Mouse (Mus musculus): ENCODE measurements at regions not wholly inside any gene's neighbourhood (a gene's known extent, or its start where the extent isn't known, plus 50 kb on each side); places are given as distances from the start of the nearest gene placed in this dataset.

DNA sequence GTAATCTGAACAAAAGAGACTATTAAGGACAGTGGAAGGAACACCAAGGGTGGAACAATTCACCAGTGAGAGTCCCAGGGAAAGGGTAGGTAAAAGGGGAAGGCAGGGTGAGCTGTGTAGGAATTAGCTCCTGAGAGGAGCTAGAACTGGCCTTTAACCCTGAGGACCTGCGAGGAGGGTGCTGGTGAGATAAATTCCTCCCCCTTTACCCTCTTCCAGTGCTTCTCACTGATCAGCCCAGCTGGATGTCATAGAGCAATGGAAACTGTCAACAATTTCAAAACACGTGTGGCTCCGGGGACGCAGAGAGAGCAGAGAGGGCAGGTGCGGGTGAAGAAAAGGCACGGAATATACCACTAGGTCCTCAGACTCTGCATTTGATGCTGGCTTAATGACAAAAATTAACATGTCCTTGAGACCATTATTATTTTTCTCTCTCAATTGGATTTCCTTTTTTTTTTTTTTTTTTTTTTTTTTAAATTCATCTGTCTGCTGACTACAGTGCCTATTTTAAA is 107.7 kb upstream of the Spats2l start:
- no peak for DNase-seq

DNA sequence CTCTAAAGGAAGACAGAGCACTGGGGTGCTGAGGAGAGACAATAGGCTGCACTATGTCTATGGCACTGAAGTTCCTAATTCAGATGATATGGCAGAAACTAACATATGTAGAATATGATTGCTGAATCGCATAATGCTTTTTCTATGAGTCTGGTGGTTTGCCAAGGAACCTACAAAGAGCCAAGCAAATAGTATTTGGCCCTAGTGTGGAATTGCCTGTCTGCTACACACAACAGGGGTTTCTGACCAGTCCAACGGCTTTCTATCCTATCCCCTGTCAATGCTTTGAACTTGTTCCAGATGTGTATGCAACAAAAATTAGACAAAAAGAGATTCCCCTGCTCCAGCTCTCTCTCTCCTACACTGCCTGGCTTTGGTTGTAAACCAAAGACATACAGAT is 100.5 kb upstream of the Spats2l start:
- DNase-seq, result no peak

DNA sequence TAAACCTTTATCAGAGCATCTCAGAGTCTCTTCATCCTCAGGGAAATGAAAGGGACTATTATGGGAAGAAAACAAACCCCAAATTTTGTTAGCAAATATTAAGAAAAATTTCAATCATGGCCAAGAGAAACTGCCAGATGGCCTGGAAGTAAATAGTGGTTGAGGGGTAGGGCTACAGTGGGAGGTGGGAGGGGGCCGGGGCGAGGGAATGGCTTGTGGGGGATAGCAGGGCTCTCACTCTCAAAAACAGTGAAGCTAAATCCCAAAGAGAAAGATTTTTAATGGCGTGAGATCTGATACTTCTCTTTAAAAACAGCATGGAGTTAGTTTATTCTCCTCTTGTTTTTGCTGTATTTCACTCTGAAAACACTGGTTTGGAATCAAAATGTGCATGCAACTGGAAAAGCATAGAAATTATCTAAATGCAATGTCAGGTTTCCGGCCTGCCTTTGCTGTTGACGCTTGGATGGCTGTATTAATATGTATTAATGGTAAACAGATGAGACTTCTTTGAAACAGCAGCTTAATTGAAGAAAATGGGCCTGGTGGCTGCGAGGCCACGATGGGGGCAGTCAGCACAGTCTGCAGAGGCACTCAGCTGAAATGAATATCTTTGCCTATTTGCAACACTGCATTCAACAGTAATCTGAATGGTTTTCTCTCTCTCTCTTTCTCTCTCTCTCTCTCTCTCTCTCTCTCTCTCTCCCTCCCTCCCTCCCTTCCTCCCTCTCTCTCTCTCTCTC is 99.8 kb upstream of the Spats2l start:
- DNase-seq, result no peak

DNA sequence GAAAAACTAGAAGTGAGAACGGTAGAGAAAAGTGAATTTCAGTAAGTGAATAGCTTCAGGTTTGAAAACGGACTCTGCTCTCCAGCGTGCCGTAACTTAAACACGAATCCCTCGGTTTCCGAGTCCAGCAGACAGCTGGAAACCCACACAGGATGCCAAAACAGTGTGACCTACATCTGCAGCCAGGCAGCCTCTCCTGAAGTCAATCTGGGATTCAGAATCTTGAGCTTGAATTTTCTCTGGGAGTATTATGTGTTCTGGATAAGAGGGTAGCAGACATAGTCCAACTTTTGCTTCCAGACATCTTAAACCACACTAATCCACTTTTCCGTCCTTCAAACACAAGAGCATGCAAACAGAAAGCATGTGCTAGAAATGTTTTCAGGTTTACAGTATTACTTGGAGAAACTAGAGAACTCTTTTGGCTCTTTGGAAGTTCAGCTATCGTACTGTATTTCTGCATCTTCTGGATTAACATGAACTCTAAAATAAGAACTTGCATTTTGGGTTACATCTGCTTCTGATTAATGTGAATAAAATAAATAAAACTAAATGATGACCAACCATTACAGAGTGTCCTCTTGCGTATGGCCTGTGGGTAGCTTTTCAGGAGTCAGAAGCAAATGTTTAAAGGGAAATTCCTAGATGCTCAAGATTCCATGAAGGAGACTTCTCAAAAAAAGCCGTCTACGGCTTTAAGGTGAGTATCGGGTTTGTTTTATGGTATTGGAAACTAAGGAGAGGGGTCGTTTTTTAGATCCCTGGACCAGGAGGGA is 89.4 kb upstream of the Spats2l start:
- DNase-seq, result no peak

DNA sequence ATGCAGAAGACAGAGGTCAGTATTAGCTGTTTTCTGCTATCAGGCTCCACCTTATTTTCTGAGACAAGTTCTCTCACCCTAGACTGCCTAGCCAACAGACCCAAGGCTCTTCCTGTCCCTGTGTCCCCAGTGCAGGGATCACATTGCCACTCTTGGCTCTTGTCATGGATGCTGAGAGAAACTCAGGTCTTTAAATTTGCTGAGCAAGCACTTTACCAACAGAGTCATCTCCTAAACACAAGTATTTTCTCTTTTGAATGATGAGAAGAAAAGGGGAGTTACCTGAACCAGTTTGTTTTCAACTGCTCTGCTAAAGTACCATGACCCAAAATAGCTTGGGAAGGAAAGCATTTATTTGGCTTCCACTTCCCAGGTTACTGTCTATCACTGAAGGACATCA is 84.7 kb upstream of the Spats2l start:
- DNase-seq, result no peak

DNA sequence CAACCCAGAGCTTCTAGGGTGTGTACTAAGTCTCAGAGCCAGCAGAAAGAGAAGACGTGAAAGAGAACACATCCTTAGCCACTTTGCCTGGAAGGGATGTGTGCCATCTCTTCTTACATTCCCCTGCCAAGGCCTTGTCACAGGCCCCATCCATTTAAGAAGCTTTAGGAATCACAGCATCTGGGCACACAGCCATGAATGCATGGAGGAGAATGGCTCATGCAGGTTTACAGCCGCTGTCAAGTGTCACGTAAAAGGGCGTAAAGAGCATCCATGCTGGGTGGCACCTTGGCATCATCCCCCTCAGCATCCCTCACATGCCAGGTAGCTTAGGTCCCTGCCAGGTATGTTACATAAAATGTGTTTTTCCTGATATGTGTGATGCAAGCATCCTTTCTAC is 66.1 kb upstream of the Spats2l start:
- DNase-seq, result no peak

DNA sequence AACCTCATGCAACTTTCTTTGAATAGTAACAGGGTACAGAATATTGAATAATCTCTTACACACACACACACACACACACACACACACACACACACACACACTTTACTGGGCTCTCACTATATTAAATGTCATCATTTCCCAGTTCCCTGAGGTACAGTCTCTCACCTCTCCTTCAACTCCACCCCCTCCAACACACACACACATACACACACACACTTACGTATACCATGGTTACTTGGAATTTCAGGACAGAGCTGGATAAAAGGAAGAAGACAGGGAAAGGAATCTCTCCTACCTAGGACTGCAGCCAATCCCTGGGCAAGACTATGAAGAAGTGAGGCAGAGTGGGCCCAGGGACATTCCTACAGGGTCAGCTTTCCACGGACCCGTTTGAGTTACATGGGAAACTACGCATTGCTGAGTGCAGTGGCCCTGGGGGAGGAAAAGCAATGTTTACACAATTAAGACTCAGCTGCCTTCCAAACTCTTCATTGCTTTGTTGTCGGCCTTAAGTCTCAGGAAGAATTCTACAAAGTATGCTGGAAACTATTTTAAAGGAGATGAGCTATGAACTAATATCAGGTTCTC is 61.0 kb upstream of the Spats2l start:
- no peak for DNase-seq

DNA sequence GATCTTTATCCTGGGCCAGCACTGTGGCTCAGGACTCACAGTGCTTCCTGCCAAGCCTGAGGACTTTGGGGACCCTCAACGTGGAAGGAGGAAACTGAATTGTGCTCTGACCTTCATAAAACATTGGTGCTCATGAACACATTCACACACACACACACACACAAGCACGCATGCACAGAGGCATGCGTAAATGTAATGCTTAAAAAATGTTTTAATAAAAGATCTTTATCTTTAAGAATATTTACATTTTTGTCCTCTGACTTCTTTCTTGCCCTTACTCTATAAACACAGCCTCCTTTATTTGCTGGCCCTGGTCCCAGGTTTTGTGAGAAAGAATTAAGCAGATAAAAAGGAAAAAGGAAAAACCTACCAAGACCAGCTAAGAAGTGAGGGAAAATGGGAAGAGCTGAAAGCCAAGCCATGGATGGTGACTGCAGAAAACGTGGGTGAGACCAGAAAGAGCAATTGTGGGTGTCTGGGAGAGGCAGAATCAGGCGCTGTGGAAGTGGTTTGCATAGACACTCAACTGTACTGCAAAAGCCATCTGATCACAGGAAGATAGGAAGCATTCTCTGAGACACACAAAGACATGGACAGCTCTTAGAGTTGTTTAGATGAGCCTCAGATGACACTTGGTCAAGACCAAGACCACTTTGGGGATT is 56.7 kb upstream of the Spats2l start:
- DNase-seq, result no peak

DNA sequence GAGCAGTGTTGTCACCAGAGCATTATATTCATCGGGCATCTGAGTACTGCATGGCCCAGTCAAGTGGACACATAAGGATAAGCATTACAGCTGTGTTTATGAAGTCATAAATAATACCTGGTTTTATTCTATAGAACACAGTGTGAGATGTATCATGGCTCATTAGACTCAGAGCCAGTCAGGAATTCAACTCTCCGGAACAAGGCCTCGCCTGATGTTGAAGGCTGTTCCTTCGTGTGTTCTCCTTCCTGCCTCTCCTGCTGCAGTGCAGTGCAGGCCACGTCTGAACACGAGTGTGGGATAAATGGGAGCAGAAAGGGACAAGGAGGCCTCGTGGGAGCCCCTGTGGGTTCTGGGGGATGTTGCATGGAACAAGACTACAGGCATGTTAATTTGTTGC is 55.6 kb upstream of the Spats2l start:
- DNase-seq, result no peak
